Mouse (Mus musculus): ENCODE measurements around the gene Bhlha15.

DNA sequence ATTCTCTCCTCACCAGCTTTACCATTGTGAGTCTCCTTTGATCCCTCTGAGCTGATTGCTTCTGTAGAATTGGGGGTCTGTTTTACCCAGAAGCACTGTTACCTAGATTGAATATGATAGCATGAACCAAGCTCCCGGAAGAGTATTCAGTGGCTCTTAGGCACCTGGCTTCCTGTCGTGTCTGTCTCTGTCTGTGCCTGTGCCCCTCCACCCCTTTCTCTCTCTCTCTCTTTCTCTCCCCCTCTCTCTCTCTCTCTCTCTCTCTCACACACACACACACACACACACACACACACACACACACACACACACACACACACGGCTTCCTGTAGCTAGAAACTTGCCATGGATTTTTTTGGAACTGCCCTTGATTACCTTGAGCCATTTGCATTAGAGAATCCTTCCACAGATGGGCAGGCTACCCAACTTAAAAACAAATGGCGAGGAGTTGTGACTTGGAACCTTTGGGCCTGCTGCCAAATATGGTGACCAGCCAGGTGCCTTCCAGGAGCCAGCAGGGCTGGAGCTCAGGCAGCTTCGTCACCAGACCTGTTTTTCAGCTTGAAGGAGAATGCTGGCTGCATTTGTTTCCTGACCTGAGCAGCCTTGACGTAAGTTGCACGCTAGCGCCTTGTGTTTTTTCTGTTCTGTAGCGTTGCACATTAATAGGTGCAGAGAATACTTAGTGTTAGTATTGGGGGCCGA is 27.1 kb upstream of the Bhlha15 start:
- TF ChIP-seq POLR2A (IDR thresholded peaks at IDR 0.05; ENCODE audit: borderline replicate concordance, control insufficient read depth, low read depth, low read length) (no peak), CTCF (IDR thresholded peaks at IDR 0.05; ENCODE audit: control insufficient read depth, insufficient read depth, low read length) (no peak)

Measured in bone marrow, adult 2 months (tissue).